Mouse (Mus musculus) kidney, embryonic 15.5 days (tissue): Measurements from ENCODE around the gene Zfp27. TPM values are rescaled to one million over a fixed set of nuclear protein-coding genes. Genes with fewer than 3 reads are reported as not detected.

Experiments
- ATAC-seq: fragments of 200-750 bp; cut with Nextera tagmentation; replicated peaks from 2 replicates; pipeline ENCODE4 v1.8.0; 2017; ENCODE audit warnings: moderate TSS enrichment; ENCODE audit not compliant: low FRiP score
- H3K27ac ChIP-seq: fragments of 300-500 bp; sonication (generic); 2 replicates; pipeline ENCODE4 v1.5.1; 2015; ENCODE audit warnings: mild to moderate bottlenecking, inconsistent platforms
- H3K27me3 ChIP-seq: fragments of 300-500 bp; sonication (generic); 2 replicates; pipeline ENCODE4 v1.6.1; 2015; ENCODE audit warnings: inconsistent platforms
- H3K36me3 ChIP-seq: fragments of 300-500 bp; sonication (generic); 2 replicates; pipeline ENCODE4 v1.6.1; 2015; ENCODE audit warnings: inconsistent platforms
- H3K4me1 ChIP-seq: fragments of 300-500 bp; sonication (generic); 2 replicates; pipeline ENCODE4 v1.6.1; 2015; ENCODE audit warnings: inconsistent platforms
- H3K4me2 ChIP-seq: fragments of 300-500 bp; sonication (generic); 2 replicates; pipeline ENCODE4 v1.6.1; 2015; ENCODE audit warnings: moderate library complexity, mild to moderate bottlenecking, inconsistent platforms
- H3K4me3 ChIP-seq: fragments of 300-500 bp; sonication (generic); replicated peaks from 2 replicates; pipeline ENCODE4 v1.5.1; 2015; ENCODE audit warnings: mild to moderate bottlenecking, inconsistent platforms
- H3K9ac ChIP-seq: fragments of 300-500 bp; sonication (generic); 2 replicates; pipeline ENCODE4 v1.6.1; 2015; ENCODE audit warnings: mild to moderate bottlenecking, inconsistent platforms
- H3K9me3 ChIP-seq: fragments of 300-500 bp; sonication (generic); replicated peaks from 2 replicates; pipeline ENCODE4 v1.6.1; 2016; ENCODE audit warnings: inconsistent platforms
- WGBS: fragments of 180-500 bp; shearing (Covaris S2); methylation state at CpG from one replicate; pipeline ENCODE4 v1.1.7; 2015; ENCODE audit warnings: mixed read lengths; 5-methylcytosine and 5-hydroxymethylcytosine counted together
- polyA plus RNA-seq: library from polyadenylated mRNA; unstranded; fragments of >200 nt; fragmentation: Nextera tagmentation; extraction: Ambion mirVana; gene quantifications from 2 replicates; pipeline ENCODE4 v1.2.1, GENCODE M21; 2015

Gene Zfp27
- polyA plus RNA-seq, 1 experiment from 2014 or later = 10.8 TPM

DNA sequence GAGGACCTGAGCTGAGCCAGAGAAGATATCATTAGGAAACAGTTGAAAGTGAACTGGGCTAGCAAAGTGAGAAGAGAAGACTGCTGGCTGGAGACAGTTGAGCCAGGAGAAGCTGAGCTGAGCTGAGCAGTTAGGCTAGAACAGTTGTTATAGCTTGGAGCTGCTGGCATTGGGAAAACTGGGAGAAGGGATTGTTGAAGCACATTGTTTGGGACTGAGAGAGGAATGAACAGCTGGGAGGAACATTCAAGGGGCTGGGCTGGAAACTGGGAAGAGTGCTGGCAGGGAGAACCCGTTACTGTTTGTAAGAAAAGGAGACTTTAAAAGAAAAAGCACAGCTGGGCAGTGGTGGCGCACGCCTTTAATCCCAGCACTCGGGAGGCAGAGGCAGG lies 11.7 kb upstream of the Zfp27 start:
- H3K4me3 ChIP-seq = no peak overlapping the region
- no peak overlapping the region for H3K27ac ChIP-seq
- no peak for ATAC-seq
- H3K36me3 ChIP-seq = peaks cover 38% of the 10 kb centered on the region
- H3K9ac ChIP-seq = no peak overlapping the region
- H3K4me2 ChIP-seq = no peak overlapping the region
- no peaks in the 10 kb centered on the region for H3K27me3 ChIP-seq
- WGBS = 77% methylated on average over 4 of the region's 4 CpGs
- peaks cover 5% of the 10 kb centered on the region; the same call in 1 of the 2 replicates for H3K9me3 ChIP-seq
- no peaks in the 10 kb centered on the region for H3K4me1 ChIP-seq

DNA sequence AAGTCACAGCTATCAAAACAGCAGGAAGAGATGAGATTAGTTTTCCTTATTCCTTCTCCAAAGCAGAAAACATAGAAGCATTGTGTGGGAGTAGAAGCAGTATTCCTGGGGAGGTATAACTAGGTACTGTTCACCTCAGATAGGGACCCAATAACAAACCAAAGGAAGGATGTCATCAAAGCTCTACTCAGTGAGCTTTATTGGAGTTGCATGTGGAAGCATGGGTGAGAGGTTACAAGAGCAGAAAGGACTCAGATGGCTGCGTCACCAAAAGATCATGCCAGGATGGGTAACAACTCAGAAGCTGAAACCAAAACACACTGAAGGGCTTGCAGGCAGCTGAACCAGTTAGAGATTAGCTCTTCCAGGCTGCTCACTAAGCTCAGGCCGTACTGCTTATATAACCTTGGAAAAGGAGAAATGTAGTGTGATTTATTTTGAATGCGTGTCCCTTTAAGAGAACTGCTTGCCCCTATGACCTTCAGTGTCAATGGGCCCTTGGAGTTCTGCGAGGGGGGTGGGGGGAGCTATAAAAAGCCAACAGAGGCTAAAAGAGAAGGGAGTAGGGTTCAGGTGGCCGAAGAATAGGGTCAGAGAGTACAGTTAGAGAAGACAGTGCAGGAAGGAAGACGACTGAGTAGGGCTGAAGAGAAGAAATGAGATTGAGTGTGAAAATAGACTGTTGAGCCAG lies 11.1 kb upstream of the Zfp27 start:
- no peak overlapping the region for H3K27ac ChIP-seq
- H3K36me3 ChIP-seq = peaks cover 43% of the 10 kb centered on the region
- H3K27me3 ChIP-seq = no peaks in the 10 kb centered on the region
- no peaks in the 10 kb centered on the region for H3K4me1 ChIP-seq
- peaks cover 5% of the 10 kb centered on the region; the same call in 1 of the 2 replicates for H3K9me3 ChIP-seq
- no peak overlapping the region for H3K9ac ChIP-seq
- WGBS = 21% methylated on average over 6 of the region's 6 CpGs
- no peak overlapping the region for H3K4me3 ChIP-seq
- no peak overlapping the region for H3K4me2 ChIP-seq
- ATAC-seq = no peak

DNA sequence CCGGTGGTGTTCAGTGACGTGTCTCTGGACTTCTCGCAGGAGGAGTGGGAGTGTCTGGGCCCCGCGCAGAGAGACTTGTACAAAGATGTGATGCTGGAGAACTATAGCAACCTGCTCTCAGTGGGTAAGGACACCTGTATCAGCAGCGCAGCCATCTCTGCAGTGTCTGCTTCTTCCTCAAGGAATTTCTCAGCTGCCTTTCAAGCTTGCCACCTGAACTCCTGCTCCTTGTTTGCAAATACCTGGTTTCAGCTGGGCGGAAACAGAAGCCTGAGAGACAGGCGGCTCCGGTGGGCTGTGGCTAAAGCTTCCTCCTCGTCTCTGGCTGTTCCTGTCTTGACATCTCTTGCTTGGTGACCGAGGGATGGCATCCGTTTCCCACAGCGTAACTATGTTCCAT lies 5.8 kb upstream of the Zfp27 start:
- Histone ChIP-seq H3K4me1 (peaks cover 19% of the 10 kb centered on the region), H3K9ac (no peak overlapping the region), H3K36me3 (peaks cover 54% of the 10 kb centered on the region), H3K27me3 (no peaks in the 10 kb centered on the region), H3K9me3 (peaks cover 5% of the 10 kb centered on the region; the same call in 1 of the 2 replicates), H3K4me3 (no peak overlapping the region), H3K27ac (no peak overlapping the region), H3K4me2 (no peak overlapping the region)
- 92% methylated on average over 13 of the region's 13 CpGs for WGBS
- no peak for ATAC-seq

DNA sequence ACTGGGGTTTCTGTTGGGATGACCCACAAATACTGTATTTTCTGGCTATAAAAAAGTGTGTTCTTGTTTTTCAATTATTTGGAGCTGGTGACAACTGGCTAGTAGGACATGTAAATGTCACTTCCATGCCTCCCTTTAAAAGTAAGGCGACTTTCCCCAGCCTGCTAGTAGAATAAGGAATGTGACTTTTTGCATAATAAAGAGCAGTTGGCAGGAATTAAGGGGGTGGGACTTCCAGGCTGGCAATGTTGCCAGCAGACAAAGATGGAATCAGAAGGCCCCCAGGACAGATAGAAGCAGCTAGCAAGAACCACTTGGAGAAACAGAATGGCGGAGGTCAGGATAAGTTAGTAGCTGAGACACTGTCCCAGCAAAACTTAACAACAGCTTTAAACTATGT lies 3.9 kb upstream of the Zfp27 start:
- Histone ChIP-seq H3K4me2 (no peak overlapping the region), H3K27ac (no peak overlapping the region), H3K27me3 (no peaks in the 10 kb centered on the region), H3K9ac (no peak overlapping the region), H3K4me3 (no peak overlapping the region), H3K4me1 (peaks cover 25% of the 10 kb centered on the region), H3K9me3 (peaks cover 2% of the 10 kb centered on the region; the same call in 1 of the 2 replicates), H3K36me3 (peaks cover 40% of the 10 kb centered on the region)
- no peak for ATAC-seq
- 73% methylated on average over 2 of the region's 2 CpGs for WGBS

DNA sequence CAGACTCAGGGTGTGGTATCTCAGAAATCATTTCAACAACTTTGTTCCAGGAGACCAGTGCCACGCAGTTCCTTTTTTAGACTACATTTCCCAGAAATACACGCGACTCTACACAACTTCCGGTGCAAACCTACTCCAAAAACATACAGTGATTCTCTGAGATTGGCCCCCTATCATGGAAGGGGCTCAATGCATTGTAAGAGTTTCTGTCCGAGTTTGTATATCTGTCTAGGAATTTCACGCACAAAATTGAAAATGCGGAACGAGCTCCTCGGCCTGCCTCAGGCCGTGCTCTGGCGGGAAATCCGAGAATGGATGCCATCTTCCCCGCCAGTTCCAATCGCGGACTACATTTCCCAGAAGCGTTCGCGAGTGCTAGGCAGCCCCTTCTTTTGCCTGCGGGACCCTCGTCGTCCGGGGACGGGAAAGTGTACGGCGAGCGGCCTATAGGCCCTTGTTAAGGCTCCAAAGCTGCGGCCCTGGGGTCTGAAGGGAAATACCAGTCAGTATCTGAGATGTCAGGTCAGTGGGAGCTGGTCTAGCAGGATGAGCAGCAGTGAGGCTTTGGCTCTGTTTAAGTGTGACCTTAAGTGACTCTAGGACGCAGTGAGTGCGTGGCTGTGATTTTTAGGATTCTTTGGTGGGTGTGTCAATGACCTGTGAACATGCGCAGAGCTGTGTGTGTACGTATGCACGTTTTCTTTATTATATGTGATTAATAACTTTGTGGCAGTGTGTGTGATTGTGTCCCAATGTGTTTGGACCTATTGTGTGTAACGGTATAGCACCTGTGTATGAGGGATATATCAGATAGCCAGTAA lies 2.0 kb upstream of the Zfp27 start, which contains the start of gene Zfp383:
TSS of gene Zfp383 (plus strand) at position 94 of the 821 bp plus-strand sequence.
- Histone ChIP-seq H3K4me1 (peaks cover 25% of the 10 kb centered on the region), H3K27me3 (no peaks in the 10 kb centered on the region), H3K9me3 (no peaks in the 10 kb centered on the region), H3K9ac (peak within 1 kb of the TSS; percentile 71), H3K36me3 (peaks cover 28% of the 10 kb centered on the region), H3K4me2 (peak within 1 kb of the TSS; percentile 78), H3K4me3 (peak within 1 kb of the TSS; percentile 81), H3K27ac (peak within 1 kb of the TSS; percentile 99)
- peak; percentile 84 for ATAC-seq
- WGBS = under 1% methylated on average over 33 of the region's 33 CpGs

DNA sequence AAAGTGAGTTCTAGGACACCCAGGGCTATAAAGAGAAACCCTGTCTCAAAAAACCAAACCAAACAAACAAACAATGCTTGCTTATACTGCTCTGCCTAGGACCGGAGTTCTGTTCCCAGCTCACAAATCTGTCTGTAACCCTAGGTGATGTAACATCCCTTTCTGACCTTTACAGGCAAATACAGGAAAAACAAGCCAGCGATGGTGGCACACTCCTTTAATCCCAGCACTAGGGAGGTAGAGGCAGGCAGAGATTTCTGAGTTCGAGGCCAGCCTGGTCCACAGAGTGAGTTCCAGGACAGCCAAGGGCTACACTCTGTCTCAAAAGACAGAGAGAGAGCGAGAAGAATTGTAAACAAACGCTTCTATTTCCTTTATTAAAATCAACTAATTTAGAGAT lies 834 bp upstream of the Zfp27 start:
- no peaks in the 10 kb centered on the region for H3K27me3 ChIP-seq
- H3K4me2 ChIP-seq = peak overlapping the region; percentile 78
- peak overlapping the region; percentile 99 for H3K27ac ChIP-seq
- H3K9ac ChIP-seq = no peak overlapping the region
- H3K9me3 ChIP-seq = no peaks in the 10 kb centered on the region
- H3K4me3 ChIP-seq = peak overlapping the region; percentile 64; the same call in 1 of the 2 replicates
- H3K36me3 ChIP-seq = peaks cover 28% of the 10 kb centered on the region
- 88% methylated on average over 5 of the region's 5 CpGs for WGBS
- no peak for ATAC-seq
- H3K4me1 ChIP-seq = peaks cover 25% of the 10 kb centered on the region

DNA sequence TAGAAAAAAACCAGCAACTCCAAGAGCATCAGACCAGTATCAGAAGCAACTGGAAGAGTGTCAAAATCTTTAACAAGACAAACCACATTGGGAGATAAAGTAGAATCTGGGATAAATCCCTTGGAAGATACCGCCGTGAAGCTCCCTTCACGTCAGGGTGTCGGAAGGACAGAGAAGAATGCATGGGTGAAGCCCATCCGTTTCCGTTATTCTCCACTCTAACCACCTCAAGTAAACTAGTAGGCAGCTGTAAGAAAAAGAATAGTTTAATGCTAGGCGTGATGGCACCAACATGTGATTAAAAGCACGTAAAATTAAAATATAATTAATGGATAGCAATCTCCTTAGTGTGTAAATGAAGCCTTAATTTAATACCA lies 298 bp upstream of the Zfp27 start:
- H3K36me3 ChIP-seq = peaks cover 25% of the 10 kb centered on the region
- peak overlapping the region; percentile 64 for H3K4me3 ChIP-seq
- peak overlapping the region; percentile 78 for H3K4me2 ChIP-seq
- 18% methylated on average over 8 of the region's 8 CpGs for WGBS
- H3K27me3 ChIP-seq = no peaks in the 10 kb centered on the region
- H3K9me3 ChIP-seq = no peaks in the 10 kb centered on the region
- ATAC-seq = no peak
- no peak overlapping the region for H3K9ac ChIP-seq
- peaks cover 25% of the 10 kb centered on the region for H3K4me1 ChIP-seq
- H3K27ac ChIP-seq = peak overlapping the region; percentile 99

DNA sequence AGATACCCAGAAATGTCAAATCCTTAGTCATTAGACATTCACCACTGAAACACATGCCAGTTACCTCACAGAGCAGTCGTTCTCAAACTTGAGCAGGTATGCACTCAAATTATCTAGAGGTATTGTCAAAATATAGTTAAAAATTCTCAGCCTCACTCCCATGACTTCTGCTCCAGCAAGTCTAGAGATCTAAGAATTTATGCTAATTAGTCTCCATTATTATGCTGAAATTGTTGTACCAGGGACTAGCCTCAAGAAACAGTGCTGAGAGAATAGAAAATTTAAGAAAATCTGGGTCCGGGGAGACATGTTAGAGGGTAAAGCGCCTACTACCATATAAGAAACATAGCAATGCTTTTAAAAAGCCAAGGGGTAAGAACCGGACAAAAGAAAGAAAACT lies 2.3 kb downstream of the Zfp27 start:
- Histone ChIP-seq H3K4me3 (no peak overlapping the region), H3K27ac (no peak overlapping the region), H3K4me2 (no peak overlapping the region), H3K27me3 (no peaks in the 10 kb centered on the region), H3K9ac (no peak overlapping the region), H3K36me3 (peaks cover 43% of the 10 kb centered on the region), H3K4me1 (peaks cover 13% of the 10 kb centered on the region), H3K9me3 (no peaks in the 10 kb centered on the region)
- ATAC-seq = no peak
- WGBS = 93% methylated on average over 4 of the region's 4 CpGs

DNA sequence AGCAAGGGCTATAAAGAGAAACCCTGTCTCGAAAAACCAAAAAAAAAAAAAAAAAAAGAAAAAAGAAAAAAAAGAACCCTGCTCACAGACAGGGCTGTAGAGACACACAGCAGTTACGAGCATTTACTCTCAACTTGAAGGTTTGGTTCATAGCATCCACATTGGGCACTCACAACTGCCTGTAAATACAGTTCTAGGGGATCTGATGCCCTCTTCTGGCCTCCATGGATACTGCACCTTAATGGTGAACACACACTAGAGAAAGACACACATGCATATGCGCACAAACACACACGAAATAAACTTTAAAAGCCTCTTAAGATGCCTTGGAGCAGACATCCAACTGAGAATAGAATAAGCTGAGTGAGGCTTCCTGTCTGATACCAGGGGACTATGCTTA lies 8.0 kb downstream of the Zfp27 start:
- WGBS = 93% methylated on average over 4 of the region's 4 CpGs
- peaks cover 93% of the 10 kb centered on the region for H3K36me3 ChIP-seq
- H3K4me2 ChIP-seq = no peak overlapping the region
- no peak overlapping the region for H3K27ac ChIP-seq
- H3K4me1 ChIP-seq = no peaks in the 10 kb centered on the region
- H3K9ac ChIP-seq = no peak overlapping the region
- H3K27me3 ChIP-seq = no peaks in the 10 kb centered on the region
- no peak for ATAC-seq
- H3K9me3 ChIP-seq = peaks cover 40% of the 10 kb centered on the region
- H3K4me3 ChIP-seq = no peak overlapping the region

DNA sequence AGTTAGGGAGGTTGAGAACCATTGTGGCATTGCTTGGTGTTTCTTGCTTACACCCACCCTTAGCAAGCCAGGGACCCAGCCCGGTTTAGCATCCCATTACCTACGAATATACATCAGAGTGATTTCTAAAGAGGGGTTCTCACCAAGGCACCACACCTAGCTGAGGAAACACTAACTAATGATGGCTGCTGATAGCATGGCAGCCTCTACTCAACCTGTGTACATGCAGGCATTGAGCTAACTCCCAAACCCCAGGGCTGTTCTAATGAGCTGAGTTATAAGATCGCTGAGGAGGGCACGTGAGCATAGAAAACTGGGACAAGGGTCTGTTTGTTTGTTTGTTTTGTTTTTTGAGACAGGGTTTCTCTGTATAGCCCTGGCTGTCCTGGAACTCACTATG lies 13.6 kb downstream of the Zfp27 start:
- no peak for ATAC-seq
- no peak overlapping the region for H3K4me3 ChIP-seq
- no peak overlapping the region for H3K4me2 ChIP-seq
- 96% methylated on average over 4 of the region's 4 CpGs for WGBS
- H3K27ac ChIP-seq = no peak overlapping the region
- no peaks in the 10 kb centered on the region for H3K27me3 ChIP-seq
- H3K36me3 ChIP-seq = peaks cover 77% of the 10 kb centered on the region
- no peak overlapping the region for H3K9ac ChIP-seq
- no peaks in the 10 kb centered on the region for H3K4me1 ChIP-seq
- H3K9me3 ChIP-seq = peaks cover 51% of the 10 kb centered on the region

DNA sequence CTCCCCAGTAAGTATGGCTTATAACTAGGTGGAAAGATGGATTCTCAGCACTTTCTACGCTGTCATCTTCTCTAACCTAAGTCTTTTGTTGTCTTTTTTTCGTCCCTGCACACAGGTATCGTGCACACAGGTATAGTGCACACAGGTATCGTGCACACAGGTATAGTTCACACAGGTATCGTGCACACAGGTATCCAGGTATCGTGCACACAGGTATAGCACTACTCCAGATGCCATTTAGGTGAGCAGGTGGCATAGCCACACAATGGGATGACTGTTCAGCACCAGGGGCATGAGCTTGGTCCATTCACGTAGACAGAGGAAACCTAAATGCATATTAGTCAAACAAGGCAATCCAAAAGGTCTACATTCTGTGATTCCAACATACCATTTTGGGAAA lies 15.9 kb downstream of the Zfp27 start:
- no peak overlapping the region for H3K9ac ChIP-seq
- 96% methylated on average over 7 of the region's 7 CpGs for WGBS
- H3K27ac ChIP-seq = no peak overlapping the region
- H3K9me3 ChIP-seq = peaks cover 56% of the 10 kb centered on the region
- no peaks in the 10 kb centered on the region for H3K4me1 ChIP-seq
- H3K27me3 ChIP-seq = no peaks in the 10 kb centered on the region
- no peak overlapping the region for H3K4me2 ChIP-seq
- ATAC-seq = no peak
- H3K4me3 ChIP-seq = no peak overlapping the region
- peaks cover 54% of the 10 kb centered on the region for H3K36me3 ChIP-seq

DNA sequence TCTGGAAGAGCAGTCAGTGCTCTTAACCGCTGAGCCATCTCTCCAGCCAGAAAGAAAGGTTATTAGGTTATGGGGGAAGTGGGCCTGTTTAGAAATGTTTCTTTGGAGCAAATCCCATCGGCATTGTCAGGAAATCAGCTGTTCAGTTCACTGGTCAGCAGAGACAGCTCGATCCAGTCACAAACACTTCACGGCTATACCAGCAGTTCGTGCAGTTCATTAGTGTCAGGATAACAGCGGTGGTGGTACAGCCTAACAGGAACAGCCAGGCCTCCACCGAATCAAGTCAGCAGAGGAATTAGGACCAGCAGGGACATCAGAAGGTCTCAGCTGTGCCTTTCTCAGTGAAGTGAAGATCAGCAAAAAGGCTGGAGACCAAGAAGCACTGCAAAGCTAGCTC lies 25.5 kb downstream of the Zfp27 start:
- H3K9me3 ChIP-seq = peaks cover 11% of the 10 kb centered on the region; the same call in 1 of the 2 replicates
- H3K27me3 ChIP-seq = no peaks in the 10 kb centered on the region
- H3K4me1 ChIP-seq = no peaks in the 10 kb centered on the region
- no peak overlapping the region for H3K9ac ChIP-seq
- no peak overlapping the region for H3K4me3 ChIP-seq
- H3K27ac ChIP-seq = no peak overlapping the region
- WGBS = 88% methylated on average over 7 of the region's 7 CpGs
- ATAC-seq = no peak
- H3K36me3 ChIP-seq = peaks cover 20% of the 10 kb centered on the region
- H3K4me2 ChIP-seq = no peak overlapping the region
